Mouse (Mus musculus) heart, embryonic 11.5 days (tissue): ENCODE data around the gene Prss57. TPM values are rescaled to one million over a fixed set of nuclear protein-coding genes. Genes with fewer than 3 reads are reported as not detected.
A peak's percentile ranks its signal among the peaks of the same experiment; 100 is the strongest.

Experiments
- ATAC-seq: fragments of 200-750 bp; cut with Nextera tagmentation; replicated peaks from 2 replicates; pipeline ENCODE4 v1.8.0; 2017; ENCODE audit warnings: moderate library complexity; ENCODE audit not compliant: insufficient number of reproducible peaks, low FRiP score, low TSS enrichment
- H3K27ac ChIP-seq: fragments of 300-500 bp; sonication (generic); 2 replicates; pipeline ENCODE4 v1.5.1; 2014; ENCODE audit warnings: mild to moderate bottlenecking, low read depth, low read length
- H3K27me3 ChIP-seq: fragments of 300-500 bp; sonication (generic); 2 replicates; pipeline ENCODE4 v1.6.1; 2014; ENCODE audit warnings: mild to moderate bottlenecking, low read length, mixed read lengths; ENCODE audit not compliant: control insufficient read depth, insufficient read depth
- H3K36me3 ChIP-seq: fragments of 300-500 bp; sonication (generic); 2 replicates; pipeline ENCODE4 v1.6.1; 2014; ENCODE audit warnings: mild to moderate bottlenecking, low read length, moderate library complexity, mixed read lengths; ENCODE audit not compliant: control insufficient read depth, insufficient read depth
- H3K4me1 ChIP-seq: fragments of 300-500 bp; sonication (generic); 2 replicates; pipeline ENCODE4 v1.6.1; 2014; ENCODE audit warnings: low read length; ENCODE audit not compliant: control insufficient read depth, insufficient read depth
- H3K4me2 ChIP-seq: fragments of 300-500 bp; sonication (generic); 2 replicates; pipeline ENCODE4 v1.6.1; 2014; ENCODE audit warnings: mild to moderate bottlenecking, moderate library complexity
- H3K4me3 ChIP-seq: fragments of 300-500 bp; sonication (generic); 2 replicates; pipeline ENCODE4 v1.5.1; 2014; ENCODE audit warnings: low read depth, low read length
- H3K9ac ChIP-seq: fragments of 300-500 bp; sonication (generic); 2 replicates; pipeline ENCODE4 v1.6.1; 2014; ENCODE audit warnings: mild to moderate bottlenecking, low read depth, low read length, moderate library complexity
- H3K9me3 ChIP-seq: fragments of 300-500 bp; sonication (generic); replicated peaks from 2 replicates; pipeline ENCODE4 v1.6.1; 2016; ENCODE audit warnings: low read length; ENCODE audit not compliant: control insufficient read depth
- WGBS: fragments of 180-500 bp; shearing (Covaris S2); extraction: QIAGEN DNeasy Blood & Tissue Kit; methylation state at CpG from one replicate; pipeline ENCODE4 v1.1.7; 2014; ENCODE audit not compliant: insufficient replicate concordance; 5-methylcytosine and 5-hydroxymethylcytosine counted together
- polyA plus RNA-seq: library from polyadenylated mRNA; unstranded; fragments of >200 nt; fragmentation: Nextera tagmentation; extraction: Ambion mirVana; gene quantifications from 2 replicates; pipeline ENCODE4 v1.2.1, GENCODE M21; 2014

The Prss57 gene
- polyA plus RNA-seq, 1 experiment from 2014 or later = not detected

GRCm38 (mm10) chr10:79746774-79747151 is 44.0 kb downstream of the Prss57 start:
- Histone ChIP-seq H3K9ac (peak overlapping the region; percentile 58; the same call in 1 of the 2 replicates), H3K4me2 (peak overlapping the region; percentile 81), H3K27me3 (no peaks in the 10 kb centered on the region), H3K36me3 (peaks cover 16% of the 10 kb centered on the region), H3K27ac (0 out of 2 replicates have a peak overlapping the region, but pooled peaks have one; percentile 35), H3K9me3 (no peaks in the 10 kb centered on the region), H3K4me1 (peaks cover 7% of the 10 kb centered on the region), H3K4me3 (no peak overlapping the region; the same call in 1 of the 2 replicates)
- 20% methylated on average over 6 of the region's 6 CpGs for WGBS
- no peak for ATAC-seq

- peak within 1 kb of the TSS; percentile 41; the same call in 1 of the 2 replicates for H3K27ac ChIP-seq
Observed at GRCm38 (mm10) chr10:79745898-79746773, 44.6 kb downstream of the Prss57 start, which contains the start of gene Polrmt. Gene Polrmt (minus strand): TSS chr10:79746581.

GRCm38 (mm10) chr10:79745411-79745810 is 45.4 kb downstream of the Prss57 start:
- H3K36me3 ChIP-seq = peaks cover 29% of the 10 kb centered on the region
- peaks cover 10% of the 10 kb centered on the region for H3K9me3 ChIP-seq
- no peaks in the 10 kb centered on the region for H3K27me3 ChIP-seq
- no peak overlapping the region for H3K9ac ChIP-seq
- peaks cover 7% of the 10 kb centered on the region for H3K4me1 ChIP-seq
- ATAC-seq = no peak
- H3K4me3 ChIP-seq = no peak overlapping the region
- H3K4me2 ChIP-seq = peak overlapping the region; percentile 81
- 92% methylated on average over 3 of the region's 3 CpGs for WGBS
- H3K27ac ChIP-seq = no peak overlapping the region

More at GRCm38 (mm10) chr10:79745898-79746773, 44.6 kb downstream of the Prss57 start, which contains the start of gene Polrmt:
- 3% methylated on average over 38 of the region's 38 CpGs for WGBS
- Histone ChIP-seq H3K4me3 (peak within 1 kb of the TSS; percentile 64), H3K27me3 (no peaks in the 10 kb centered on the region), H3K9ac (peak within 1 kb of the TSS; percentile 73), H3K36me3 (peaks cover 22% of the 10 kb centered on the region), H3K4me2 (peak within 1 kb of the TSS; percentile 81), H3K4me1 (peaks cover 7% of the 10 kb centered on the region), H3K9me3 (peaks cover 3% of the 10 kb centered on the region)
- peak; percentile 89 for ATAC-seq

GRCm38 (mm10) chr10:79743650-79744365 is 47.0 kb downstream of the Prss57 start:
- Histone ChIP-seq H3K27me3 (no peaks in the 10 kb centered on the region), H3K9ac (no peak overlapping the region), H3K36me3 (peaks cover 45% of the 10 kb centered on the region), H3K4me1 (peaks cover 7% of the 10 kb centered on the region), H3K27ac (no peak overlapping the region), H3K9me3 (peaks cover 27% of the 10 kb centered on the region), H3K4me3 (no peak overlapping the region), H3K4me2 (no peak overlapping the region)
- no peak for ATAC-seq
- 95% methylated on average over 15 of the region's 15 CpGs for WGBS

- Histone ChIP-seq H3K4me3 (no peak overlapping the region), H3K27ac (no peak overlapping the region), H3K9me3 (peaks cover 33% of the 10 kb centered on the region), H3K36me3 (peaks cover 52% of the 10 kb centered on the region), H3K27me3 (no peaks in the 10 kb centered on the region), H3K9ac (no peak overlapping the region), H3K4me1 (peaks cover 7% of the 10 kb centered on the region), H3K4me2 (no peak overlapping the region)
- 88% methylated on average over 11 of the region's 11 CpGs for WGBS
- ATAC-seq = no peak
Observed at GRCm38 (mm10) chr10:79743161-79743560, 47.6 kb downstream of the Prss57 start.

- Histone ChIP-seq H3K27ac (no peak overlapping the region), H3K27me3 (peaks cover 10% of the 10 kb centered on the region), H3K4me2 (no peak overlapping the region), H3K4me1 (peaks cover 7% of the 10 kb centered on the region), H3K9ac (no peak overlapping the region), H3K9me3 (peaks cover 51% of the 10 kb centered on the region), H3K36me3 (peaks cover 75% of the 10 kb centered on the region), H3K4me3 (0 out of 2 replicates have a peak overlapping the region, but pooled peaks have one; percentile 8)
- WGBS = 75% methylated on average over 11 of the region's 11 CpGs
- no peak for ATAC-seq
Observed at GRCm38 (mm10) chr10:79740863-79741262, 49.9 kb downstream of the Prss57 start.

- H3K9me3 ChIP-seq = peaks cover 58% of the 10 kb centered on the region
- no peak overlapping the region for H3K4me2 ChIP-seq
- H3K27me3 ChIP-seq = peaks cover 24% of the 10 kb centered on the region
- peaks cover 3% of the 10 kb centered on the region; the same call in 1 of the 2 replicates for H3K4me1 ChIP-seq
- H3K36me3 ChIP-seq = peaks cover 79% of the 10 kb centered on the region
- H3K9ac ChIP-seq = no peak overlapping the region
- 96% methylated on average over 28 of the region's 28 CpGs for WGBS
- H3K4me3 ChIP-seq = no peak overlapping the region
- H3K27ac ChIP-seq = no peak overlapping the region
- no peak for ATAC-seq
Observed at GRCm38 (mm10) chr10:79739234-79739633, 51.5 kb downstream of the Prss57 start.

DNA sequence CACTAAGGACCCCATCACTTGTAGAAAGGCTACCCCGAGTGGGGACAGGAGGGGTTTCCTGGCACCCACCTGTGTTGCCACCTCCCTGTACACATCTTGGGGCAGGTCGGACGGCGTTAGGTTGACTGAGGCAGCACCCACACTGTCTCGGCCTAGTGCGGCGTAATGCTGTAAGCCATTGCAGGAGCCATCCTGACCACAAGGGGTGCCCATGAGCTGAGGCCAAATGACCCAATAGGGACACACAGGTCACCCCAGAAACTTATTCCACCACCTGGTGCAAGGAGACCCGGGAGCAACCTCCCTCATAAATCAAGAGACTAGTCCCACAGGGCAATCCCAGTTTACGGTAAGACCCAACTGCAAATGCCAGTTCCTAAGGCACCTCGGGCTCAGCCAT is 52.5 kb downstream of the Prss57 start:
- Histone ChIP-seq H3K4me2 (no peak overlapping the region), H3K9ac (no peak overlapping the region), H3K9me3 (peaks cover 58% of the 10 kb centered on the region), H3K4me3 (no peak overlapping the region), H3K27me3 (peaks cover 24% of the 10 kb centered on the region), H3K36me3 (peaks cover 78% of the 10 kb centered on the region), H3K4me1 (peaks cover 3% of the 10 kb centered on the region; the same call in 1 of the 2 replicates), H3K27ac (no peak overlapping the region)
- no peak for ATAC-seq
- 93% methylated on average over 10 of the region's 10 CpGs for WGBS
